Mouse (Mus musculus) liver, embryonic 12.5 days (tissue): Measurements from ENCODE around the gene Grifin. TPM values are rescaled to one million over a fixed set of nuclear protein-coding genes. Genes with fewer than 3 reads are reported as not detected.

Source experiments
- ATAC-seq: fragments of 200-750 bp; cut with Nextera tagmentation; 2 replicates; pipeline ENCODE4 v1.8.0; 2017; ENCODE audit warnings: moderate number of reproducible peaks, mild to moderate bottlenecking, moderate library complexity
- H3K27ac ChIP-seq: fragments of 300-500 bp; sonication (generic); 2 replicates; pipeline ENCODE4 v1.5.1; 2016; ENCODE audit warnings: mild to moderate bottlenecking
- H3K27me3 ChIP-seq: fragments of 300-500 bp; sonication (generic); replicated peaks from 2 replicates; pipeline ENCODE4 v1.6.1; 2016; ENCODE audit warnings: mild to moderate bottlenecking, moderate library complexity
- H3K36me3 ChIP-seq: fragments of 300-500 bp; sonication (generic); 2 replicates; pipeline ENCODE4 v1.6.1; 2016; ENCODE audit warnings: mild to moderate bottlenecking, moderate library complexity
- H3K4me1 ChIP-seq: fragments of 300-500 bp; sonication (generic); 2 replicates; pipeline ENCODE4 v1.6.1; 2016
- H3K4me2 ChIP-seq: fragments of 300-500 bp; sonication (generic); 2 replicates; pipeline ENCODE4 v1.6.1; 2016; ENCODE audit warnings: mild to moderate bottlenecking, moderate library complexity
- H3K4me3 ChIP-seq: fragments of 300-500 bp; sonication (generic); 2 replicates; pipeline ENCODE4 v1.5.1; 2016; ENCODE audit warnings: mild to moderate bottlenecking, moderate library complexity
- H3K9ac ChIP-seq: fragments of 300-500 bp; sonication (generic); 2 replicates; pipeline ENCODE4 v1.6.1; 2016; ENCODE audit warnings: mild to moderate bottlenecking, moderate library complexity
- H3K9me3 ChIP-seq: fragments of 300-500 bp; sonication (generic); replicated peaks from 2 replicates; pipeline ENCODE4 v1.6.1; 2016; ENCODE audit warnings: mild to moderate bottlenecking, moderate library complexity
- WGBS: fragments of 180-500 bp; shearing (Covaris S2); methylation state at CpG from one replicate; pipeline ENCODE4 v1.1.7; 2016; ENCODE audit not compliant: insufficient replicate concordance; 5-methylcytosine and 5-hydroxymethylcytosine counted together
- polyA plus RNA-seq: library from polyadenylated mRNA; unstranded; fragments of >200 nt; fragmentation: Nextera tagmentation; extraction: Ambion mirVana; gene quantifications from 2 replicates; pipeline ENCODE4 v1.2.1, GENCODE M21; 2016

Grifin gene
- polyA plus RNA-seq, 1 experiment from 2014 or later, result 6.3 TPM

GRCm38 (mm10) chr5:140582995-140583731 lies 18.3 kb upstream of the Grifin start:
- Histone ChIP-seq H3K9ac (0 out of 2 replicates have a peak overlapping the region, but pooled peaks have one; percentile 10), H3K9me3 (no peaks in the 10 kb centered on the region), H3K27ac (no peak overlapping the region), H3K27me3 (peaks cover 42% of the 10 kb centered on the region), H3K4me2 (no peak overlapping the region), H3K4me1 (peaks cover 3% of the 10 kb centered on the region; the same call in 1 of the 2 replicates), H3K4me3 (no peak overlapping the region), H3K36me3 (no peaks in the 10 kb centered on the region)
- no peak for ATAC-seq
- 44% methylated on average over 8 of the region's 8 CpGs for WGBS

- ATAC-seq, result no peak
- Histone ChIP-seq H3K9ac (no peak overlapping the region), H3K27me3 (peaks cover 45% of the 10 kb centered on the region), H3K4me1 (peaks cover 3% of the 10 kb centered on the region; the same call in 1 of the 2 replicates), H3K9me3 (no peaks in the 10 kb centered on the region), H3K36me3 (no peaks in the 10 kb centered on the region), H3K4me2 (no peak overlapping the region), H3K27ac (no peak overlapping the region), H3K4me3 (no peak overlapping the region)
- 15% methylated on average over 4 of the region's 5 CpGs for WGBS
Measured at GRCm38 (mm10) chr5:140581569-140581968, 16.7 kb upstream of the Grifin start.

- Histone ChIP-seq H3K27ac (no peak overlapping the region), H3K27me3 (peaks cover 45% of the 10 kb centered on the region), H3K4me3 (no peak overlapping the region), H3K36me3 (no peaks in the 10 kb centered on the region), H3K9me3 (no peaks in the 10 kb centered on the region), H3K4me1 (peaks cover 9% of the 10 kb centered on the region; the same call in 1 of the 2 replicates), H3K4me2 (no peak overlapping the region), H3K9ac (no peak overlapping the region)
- no peak for ATAC-seq
- 52% methylated on average over 6 of the region's 6 CpGs for WGBS
Measured at GRCm38 (mm10) chr5:140579771-140580170, 14.9 kb upstream of the Grifin start.

- Histone ChIP-seq H3K4me2 (no peak overlapping the region), H3K4me3 (no peak overlapping the region), H3K4me1 (peaks cover 9% of the 10 kb centered on the region; the same call in 1 of the 2 replicates), H3K9ac (no peak overlapping the region), H3K27me3 (peaks cover 42% of the 10 kb centered on the region), H3K27ac (no peak overlapping the region), H3K9me3 (no peaks in the 10 kb centered on the region), H3K36me3 (no peaks in the 10 kb centered on the region)
- 64% methylated on average over 9 of the region's 9 CpGs for WGBS
- no peak for ATAC-seq
Measured at GRCm38 (mm10) chr5:140579221-140579620, 14.3 kb upstream of the Grifin start.

- no peak overlapping the region for H3K4me2 ChIP-seq
- H3K36me3 ChIP-seq, result no peaks in the 10 kb centered on the region
- H3K9ac ChIP-seq, result no peak overlapping the region
- H3K27ac ChIP-seq, result no peak overlapping the region
- H3K27me3 ChIP-seq, result peaks cover 24% of the 10 kb centered on the region
- peaks cover 6% of the 10 kb centered on the region; the same call in 1 of the 2 replicates for H3K4me1 ChIP-seq
- no peaks in the 10 kb centered on the region for H3K9me3 ChIP-seq
- ATAC-seq, result peak; percentile 45; the same call in 1 of the 2 replicates
- no peak overlapping the region for H3K4me3 ChIP-seq
- WGBS, result 47% methylated on average over 5 of the region's 5 CpGs
Measured at GRCm38 (mm10) chr5:140575381-140575866, 10.6 kb upstream of the Grifin start.

- Histone ChIP-seq H3K4me1 (peaks cover 18% of the 10 kb centered on the region), H3K9me3 (no peaks in the 10 kb centered on the region), H3K27ac (no peak overlapping the region), H3K9ac (no peak overlapping the region), H3K36me3 (no peaks in the 10 kb centered on the region), H3K27me3 (no peaks in the 10 kb centered on the region), H3K4me2 (no peak overlapping the region), H3K4me3 (no peak overlapping the region)
- ATAC-seq, result no peak
- WGBS, result 67% methylated on average over 6 of the region's 6 CpGs
Measured at GRCm38 (mm10) chr5:140572611-140573010, 7.7 kb upstream of the Grifin start.

- peaks cover 27% of the 10 kb centered on the region for H3K4me1 ChIP-seq
- no peaks in the 10 kb centered on the region for H3K27me3 ChIP-seq
- H3K9me3 ChIP-seq, result no peaks in the 10 kb centered on the region
- H3K4me3 ChIP-seq, result no peak overlapping the region
- 67% methylated on average over 10 of the region's 10 CpGs for WGBS
- no peak for ATAC-seq
- H3K4me2 ChIP-seq, result no peak overlapping the region
- no peak overlapping the region for H3K9ac ChIP-seq
- no peak overlapping the region for H3K27ac ChIP-seq
- H3K36me3 ChIP-seq, result no peaks in the 10 kb centered on the region
Measured at GRCm38 (mm10) chr5:140571673-140572072, 6.8 kb upstream of the Grifin start.

GRCm38 (mm10) chr5:140571201-140571600 lies 6.3 kb upstream of the Grifin start:
- H3K9ac ChIP-seq, result no peak overlapping the region
- H3K4me2 ChIP-seq, result no peak overlapping the region
- 57% methylated on average over 4 of the region's 4 CpGs for WGBS
- no peak overlapping the region for H3K4me3 ChIP-seq
- H3K36me3 ChIP-seq, result no peaks in the 10 kb centered on the region
- peaks cover 32% of the 10 kb centered on the region for H3K4me1 ChIP-seq
- no peaks in the 10 kb centered on the region for H3K9me3 ChIP-seq
- no peak overlapping the region for H3K27ac ChIP-seq
- no peak for ATAC-seq
- H3K27me3 ChIP-seq, result no peaks in the 10 kb centered on the region

GRCm38 (mm10) chr5:140570223-140570870 lies 5.5 kb upstream of the Grifin start:
- Histone ChIP-seq H3K27ac (no peak overlapping the region), H3K27me3 (no peaks in the 10 kb centered on the region), H3K4me3 (no peak overlapping the region), H3K36me3 (no peaks in the 10 kb centered on the region), H3K9ac (no peak overlapping the region), H3K9me3 (no peaks in the 10 kb centered on the region), H3K4me1 (peaks cover 37% of the 10 kb centered on the region), H3K4me2 (no peak overlapping the region)
- ATAC-seq, result no peak
- WGBS, result 70% methylated on average over 13 of the region's 13 CpGs

- Histone ChIP-seq H3K27ac (no peak overlapping the region), H3K36me3 (no peaks in the 10 kb centered on the region), H3K4me3 (no peak overlapping the region), H3K4me1 (peaks cover 47% of the 10 kb centered on the region), H3K9me3 (no peaks in the 10 kb centered on the region), H3K27me3 (no peaks in the 10 kb centered on the region), H3K9ac (no peak overlapping the region), H3K4me2 (no peak overlapping the region)
- no peak for ATAC-seq
- 80% methylated on average over 16 of the region's 16 CpGs for WGBS
Measured at GRCm38 (mm10) chr5:140569032-140569595, 4.2 kb upstream of the Grifin start.

- Histone ChIP-seq H3K27me3 (peaks cover 1% of the 10 kb centered on the region), H3K9ac (no peak overlapping the region), H3K9me3 (no peaks in the 10 kb centered on the region), H3K4me1 (peaks cover 53% of the 10 kb centered on the region), H3K36me3 (no peaks in the 10 kb centered on the region), H3K4me2 (peak overlapping the region; percentile 26; the same call in 1 of the 2 replicates), H3K4me3 (no peak overlapping the region), H3K27ac (peak overlapping the region; percentile 71)
- no peak for ATAC-seq
- 38% methylated on average over 10 of the region's 10 CpGs for WGBS
Measured at GRCm38 (mm10) chr5:140568321-140568970, 3.6 kb upstream of the Grifin start.
